Mouse (Mus musculus): Measurements from ENCODE around the gene Btbd35f13.
"Not testable (repeated sequence)": the region's sequence is repeated elsewhere in the genome, so short reads cannot be mapped to it uniquely, and the experiment has no call there.

Gene Btbd35f13

GRCm38 (mm10) chrX:33656872-33657271 is at the start of gene Btbd35f13:
Gene Btbd35f13, plus strand, starts transcription at chrX:33657172.
- DNase-seq (ENCODE audit: low read depth, low spot score), result not testable (repeated sequence)

GRCm38 (mm10) chrX:33702249-33702648 is 45.3 kb downstream of the Btbd35f13 start, which contains the start of gene Btbd35f14:
Gene Btbd35f14, minus strand, starts transcription at chrX:33702349.
- not testable (repeated sequence) for DNase-seq (ENCODE audit: low read depth, low spot score)
